Mouse (Mus musculus): ENCODE results near the gene Acss2. TPM values are rescaled to one million over a fixed set of nuclear protein-coding genes. Genes with fewer than 3 reads are reported as not detected.

The Acss2 gene
- polyA plus RNA-seq, 2 experiments, result 13.3 to 15.0 TPM

GRCm38 (mm10) chr2:155619817-155620216, 102.1 kb downstream of the Acss2 start:
- no peaks in the 10 kb centered on the region for H3K9me3 ChIP-seq (ENCODE audit: control insufficient read depth, low read length)
- H3K27me3 ChIP-seq (ENCODE audit: control insufficient read depth, insufficient read depth, low read length), result no peaks in the 10 kb centered on the region
- no peaks in the 10 kb centered on the region for H3K4me1 ChIP-seq (ENCODE audit: control insufficient read depth, insufficient read depth, low read length)
- WGBS, result 22% methylated on average over 8 of the region's 8 CpGs
- H3K4me3 ChIP-seq (replicated peaks; ENCODE audit: low read length), result no peak overlapping the region
- no peak overlapping the region for H3K27ac ChIP-seq (replicated peaks; ENCODE audit: low read depth, low read length)
- TF ChIP-seq POLR2A (IDR thresholded peaks at IDR 0.05; ENCODE audit: borderline replicate concordance, extremely low read depth, insufficient read depth, insufficient read length), result no peak
- no peak overlapping the region for H3K4me2 ChIP-seq (replicated peaks; ENCODE audit: low read depth, low read length, severe bottlenecking)
- no peaks in the 10 kb centered on the region for H3K36me3 ChIP-seq (ENCODE audit: control insufficient read depth, insufficient read depth, low read length)
- DNase-seq (ENCODE audit: low spot score) (peak; percentile 80), ATAC-seq (ENCODE audit: low FRiP score, low read depth) (peak; percentile 72)
- no peak overlapping the region for H3K9ac ChIP-seq (ENCODE audit: low read depth, low read length, severe bottlenecking)

GRCm38 (mm10) chr2:155622606-155623005, 104.9 kb downstream of the Acss2 start:
- ATAC-seq (ENCODE audit: low FRiP score, low read depth) (no peak), DNase-seq (ENCODE audit: low spot score) (no peak)
- peaks cover 12% of the 10 kb centered on the region; the same call in 1 of the 2 replicates for H3K27me3 ChIP-seq (ENCODE audit: control insufficient read depth, insufficient read depth, low read length)
- no peak overlapping the region for H3K4me2 ChIP-seq (replicated peaks; ENCODE audit: low read depth, low read length, severe bottlenecking)
- no peak overlapping the region for H3K9ac ChIP-seq (ENCODE audit: low read depth, low read length, severe bottlenecking)
- no peaks in the 10 kb centered on the region for H3K4me1 ChIP-seq (ENCODE audit: control insufficient read depth, insufficient read depth, low read length)
- no peak overlapping the region for H3K4me3 ChIP-seq (replicated peaks; ENCODE audit: low read length)
- no peaks in the 10 kb centered on the region for H3K36me3 ChIP-seq (ENCODE audit: control insufficient read depth, insufficient read depth, low read length)
- TF ChIP-seq POLR2A (IDR thresholded peaks at IDR 0.05; ENCODE audit: borderline replicate concordance, extremely low read depth, insufficient read depth, insufficient read length), result no peak
- WGBS, result 38% methylated on average over 8 of the region's 11 CpGs
- H3K27ac ChIP-seq (replicated peaks; ENCODE audit: low read depth, low read length), result no peak overlapping the region
- no peaks in the 10 kb centered on the region for H3K9me3 ChIP-seq (ENCODE audit: control insufficient read depth, low read length)

DNA sequence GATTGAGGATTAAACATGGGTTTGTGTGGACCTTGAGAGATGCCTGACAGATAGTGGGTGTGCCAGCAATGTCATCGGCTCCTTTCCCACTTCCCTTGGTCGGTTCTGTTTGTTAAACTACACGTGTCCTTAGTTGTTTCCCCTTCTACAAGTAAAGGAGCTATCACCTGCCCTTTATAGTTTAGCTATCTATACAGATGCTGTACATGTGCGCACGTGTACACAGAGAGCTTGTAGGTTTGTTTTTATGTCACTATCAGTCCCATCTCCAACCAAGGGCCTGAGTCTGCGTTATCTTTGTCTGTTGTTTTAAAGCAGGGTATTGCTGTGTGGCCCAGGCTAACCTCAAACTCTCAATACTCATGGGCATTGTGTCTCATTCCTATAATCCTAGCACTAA, 106.2 kb downstream of the Acss2 start:
- Histone ChIP-seq H3K9ac (ENCODE audit: low read depth, low read length, severe bottlenecking) (no peak overlapping the region), H3K9me3 (ENCODE audit: control insufficient read depth, low read length) (no peaks in the 10 kb centered on the region), H3K36me3 (ENCODE audit: control insufficient read depth, insufficient read depth, low read length) (no peaks in the 10 kb centered on the region), H3K27ac (replicated peaks; ENCODE audit: low read depth, low read length) (no peak overlapping the region), H3K27me3 (ENCODE audit: control insufficient read depth, insufficient read depth, low read length) (peaks cover 24% of the 10 kb centered on the region), H3K4me2 (replicated peaks; ENCODE audit: low read depth, low read length, severe bottlenecking) (no peak overlapping the region), H3K4me1 (ENCODE audit: control insufficient read depth, insufficient read depth, low read length) (no peaks in the 10 kb centered on the region), H3K4me3 (replicated peaks; ENCODE audit: low read length) (no peak overlapping the region)
- DNase-seq (ENCODE audit: low spot score) (no peak), ATAC-seq (ENCODE audit: low FRiP score, low read depth) (no peak)
- WGBS, result 84% methylated on average over 6 of the region's 6 CpGs
- no peak for TF ChIP-seq POLR2A (IDR thresholded peaks at IDR 0.05; ENCODE audit: borderline replicate concordance, extremely low read depth, insufficient read depth, insufficient read length)

DNA sequence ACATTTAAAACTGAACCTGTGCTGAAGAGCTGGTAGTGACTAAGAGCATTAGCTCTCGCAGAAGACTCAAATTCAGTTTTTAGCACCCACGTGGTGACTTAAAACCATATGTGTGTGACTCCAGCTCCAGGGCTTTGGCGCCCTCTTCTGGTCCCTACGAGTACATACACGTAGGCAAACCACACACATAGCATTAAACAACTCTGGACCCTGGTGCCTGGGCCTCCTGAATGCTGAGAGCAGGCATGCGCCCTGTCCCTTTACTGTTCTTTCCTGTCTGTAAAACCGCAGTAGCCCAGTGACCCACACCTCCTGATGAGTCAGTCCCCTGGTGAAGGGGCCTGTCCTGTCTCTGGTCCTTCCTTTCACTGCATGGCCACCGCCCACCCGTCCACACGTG, 107.0 kb downstream of the Acss2 start:
- H3K9me3 ChIP-seq (ENCODE audit: control insufficient read depth, low read length), result no peaks in the 10 kb centered on the region
- no peak for TF ChIP-seq POLR2A (IDR thresholded peaks at IDR 0.05; ENCODE audit: borderline replicate concordance, extremely low read depth, insufficient read depth, insufficient read length)
- WGBS, result 40% methylated on average over 10 of the region's 10 CpGs
- no peak for DNase-seq (ENCODE audit: low spot score)
- H3K36me3 ChIP-seq (ENCODE audit: control insufficient read depth, insufficient read depth, low read length), result no peaks in the 10 kb centered on the region
- ATAC-seq (ENCODE audit: low FRiP score, low read depth), result no peak
- no peak overlapping the region for H3K9ac ChIP-seq (ENCODE audit: low read depth, low read length, severe bottlenecking)
- no peak overlapping the region for H3K4me3 ChIP-seq (replicated peaks; ENCODE audit: low read length)
- no peaks in the 10 kb centered on the region for H3K4me1 ChIP-seq (ENCODE audit: control insufficient read depth, insufficient read depth, low read length)
- no peak overlapping the region for H3K27ac ChIP-seq (replicated peaks; ENCODE audit: low read depth, low read length)
- no peak overlapping the region for H3K4me2 ChIP-seq (replicated peaks; ENCODE audit: low read depth, low read length, severe bottlenecking)
- H3K27me3 ChIP-seq (ENCODE audit: control insufficient read depth, insufficient read depth, low read length), result peaks cover 32% of the 10 kb centered on the region

DNA sequence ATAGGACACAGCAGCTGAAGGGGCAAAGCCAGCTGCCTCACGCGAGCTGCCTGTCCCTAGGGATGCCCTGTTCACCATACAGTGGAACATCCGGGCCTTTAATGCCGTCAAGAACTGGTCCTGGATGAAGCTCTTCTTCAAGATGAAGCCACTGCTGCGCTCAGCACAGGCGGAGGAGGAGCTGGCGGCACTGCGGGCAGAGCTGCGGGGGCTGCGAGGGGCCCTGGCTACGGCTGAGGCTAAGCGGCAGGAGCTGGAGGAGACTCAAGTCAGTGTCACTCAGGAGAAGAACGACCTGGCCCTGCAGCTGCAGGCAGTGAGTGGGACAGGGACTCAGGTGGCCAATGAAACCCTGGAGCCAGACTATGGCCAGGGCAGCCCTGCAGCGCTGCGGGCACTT, 108.5 kb downstream of the Acss2 start:
- Histone ChIP-seq H3K4me2 (replicated peaks; ENCODE audit: low read depth, low read length, severe bottlenecking) (no peak overlapping the region), H3K9me3 (ENCODE audit: control insufficient read depth, low read length) (no peaks in the 10 kb centered on the region), H3K27ac (replicated peaks; ENCODE audit: low read depth, low read length) (no peak overlapping the region), H3K27me3 (ENCODE audit: control insufficient read depth, insufficient read depth, low read length) (peaks cover 47% of the 10 kb centered on the region), H3K4me1 (ENCODE audit: control insufficient read depth, insufficient read depth, low read length) (no peaks in the 10 kb centered on the region), H3K9ac (ENCODE audit: low read depth, low read length, severe bottlenecking) (no peak overlapping the region), H3K36me3 (ENCODE audit: control insufficient read depth, insufficient read depth, low read length) (peaks cover 13% of the 10 kb centered on the region), H3K4me3 (replicated peaks; ENCODE audit: low read length) (no peak overlapping the region)
- 51% methylated on average over 15 of the region's 15 CpGs for whole genome bisulfite sequencing
- DNase-seq (ENCODE audit: low spot score) (no peak), ATAC-seq (ENCODE audit: low FRiP score, low read depth) (no peak)
- TF ChIP-seq POLR2A (IDR thresholded peaks at IDR 0.05; ENCODE audit: borderline replicate concordance, extremely low read depth, insufficient read depth, insufficient read length), result no peak
